6 mouse cellular contexts compared by ENCODE assay signal in the genomic region with DNA sequence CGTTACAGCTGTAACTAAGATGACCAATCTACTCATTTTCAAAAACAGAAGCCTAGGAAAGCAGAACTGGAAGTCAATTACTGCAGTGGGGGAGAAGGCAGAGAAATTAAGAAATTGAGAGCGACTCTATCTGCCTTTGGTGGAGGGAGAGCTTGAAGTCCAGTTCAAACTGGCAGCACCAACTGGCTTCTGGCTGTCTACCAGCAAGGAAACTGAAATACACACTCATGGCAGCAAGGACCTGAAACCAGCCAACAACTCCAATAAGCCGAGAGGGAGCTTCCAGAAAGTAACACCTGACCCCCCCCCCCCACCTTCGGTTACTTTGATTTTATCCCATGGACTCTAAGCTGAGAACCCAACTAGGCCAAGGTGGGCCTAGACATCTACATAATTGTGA.
"Had no signal": no experiment of that assay in that cellular context is flagged by ENCODE, and none has a peak within 500 bp of the region (broad histone marks: within the 10 kb centered on the region; RNA-seq: fewer than 3 reads in every experiment).

No protein-coding gene starts in this region.

- DNase-seq: kidney, adult 9 months; kidney, postnatal 36 days; layer of hippocampus, adult 9-11 months; lung, postnatal 14 days; right cerebral cortex, postnatal 14 days; thymus, postnatal 4 days had no signal
